Mouse (Mus musculus) cerebellum, postnatal 25 days (tissue): ENCODE results near the gene Fbxo24.

Source experiments
- DNase-seq, 2 experiments: peaks; one replicate each; pipeline ENCODE4 v3.0.0; 2021; ENCODE audit warnings: mixed read lengths in 2 of 2

Fbxo24 gene

GRCm38 (mm10) chr5:137628498-137629305 is at the start of gene Fbxo24, which contains the start of the genes Lrch4 and Gm20605:
Fbxo24 (minus strand) TSS chr5:137629002.
Lrch4 (plus strand) TSS chr5:137629121.
Gm20605 (plus strand) TSS chr5:137629175.
- peak; percentile 97 to 99 for DNase-seq

DNA sequence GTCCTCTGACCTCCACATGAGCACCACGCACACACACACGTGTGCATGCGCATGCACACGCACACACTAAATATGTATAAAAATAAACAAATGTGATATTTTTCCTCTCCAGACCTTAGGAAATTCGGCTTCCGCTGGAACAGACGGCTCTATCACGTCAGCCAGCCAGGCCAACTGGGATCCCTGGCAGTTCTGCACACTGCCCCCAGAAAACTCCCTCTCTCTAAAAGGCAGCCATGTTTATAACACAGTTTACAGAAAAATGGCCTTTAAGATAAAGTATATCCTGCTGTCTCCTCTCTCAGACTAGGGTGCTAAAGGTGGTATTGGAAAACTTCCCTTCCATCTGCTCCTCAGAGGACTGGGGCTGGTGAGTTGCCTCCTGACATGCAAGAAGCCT is 49.1 kb upstream of the Fbxo24 start:
- DNase-seq = no peak

DNA sequence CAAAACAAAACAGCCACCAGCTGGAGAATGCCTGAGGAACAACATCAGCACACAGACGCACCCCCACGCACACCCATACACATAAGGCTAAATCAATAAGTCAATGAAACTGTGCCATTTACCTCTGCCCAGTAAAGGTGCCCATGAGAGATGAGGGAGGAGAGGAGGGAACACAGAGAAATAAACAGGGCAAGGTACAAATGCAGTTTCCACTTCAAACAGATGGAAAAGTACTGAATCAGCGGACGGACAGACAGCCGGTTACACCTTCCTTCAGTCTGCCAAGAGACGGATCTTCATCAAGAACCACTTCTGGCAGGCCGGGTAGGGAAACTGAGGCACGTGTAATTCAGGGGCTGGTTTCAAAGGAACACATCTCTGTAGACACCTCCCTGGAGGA is 46.0 kb upstream of the Fbxo24 start:
- no peak for DNase-seq

DNA sequence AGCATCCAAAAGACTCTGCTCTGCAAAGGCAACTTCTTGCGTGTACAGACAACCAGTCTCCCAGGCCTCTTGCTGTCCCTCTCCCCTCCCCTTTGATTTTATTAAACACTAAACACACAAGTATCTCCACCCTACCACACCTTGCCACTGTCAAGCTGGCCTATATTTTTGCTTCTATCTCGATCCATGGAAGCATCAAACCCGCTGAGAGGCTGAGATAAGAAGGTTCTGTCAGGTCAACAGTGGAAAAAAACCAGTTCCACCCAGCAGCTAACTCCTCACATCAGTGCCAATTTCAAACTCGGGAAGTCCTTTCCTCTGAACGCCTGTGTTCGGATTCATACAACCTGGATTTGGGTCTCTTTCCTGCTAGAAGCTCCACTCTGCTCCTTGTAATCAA is 44.2 kb upstream of the Fbxo24 start:
- no peak for DNase-seq

GRCm38 (mm10) chr5:137672361-137672760 is 43.6 kb upstream of the Fbxo24 start:
- no peak for DNase-seq

- no peak for DNase-seq
Measured at GRCm38 (mm10) chr5:137671443-137672240, 42.8 kb upstream of the Fbxo24 start.

DNA sequence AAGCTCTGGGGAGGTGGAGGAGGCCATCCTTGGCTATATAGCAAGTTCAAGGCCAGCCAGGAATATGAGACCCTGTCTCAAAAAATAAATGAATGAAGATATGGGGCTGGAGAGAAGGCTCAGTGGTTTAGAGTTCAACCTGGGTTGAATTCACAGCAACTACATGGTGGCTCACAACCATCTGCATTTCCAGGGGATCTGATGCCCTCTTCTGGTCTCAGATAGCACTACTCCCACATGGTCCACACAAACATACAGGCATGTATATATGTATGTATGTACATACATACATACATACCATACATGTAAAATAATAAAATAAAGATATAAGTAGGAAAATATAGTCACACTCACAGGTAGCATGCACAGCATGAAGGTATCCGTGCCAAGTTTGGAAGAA is 41.4 kb upstream of the Fbxo24 start:
- no peak for DNase-seq

DNA sequence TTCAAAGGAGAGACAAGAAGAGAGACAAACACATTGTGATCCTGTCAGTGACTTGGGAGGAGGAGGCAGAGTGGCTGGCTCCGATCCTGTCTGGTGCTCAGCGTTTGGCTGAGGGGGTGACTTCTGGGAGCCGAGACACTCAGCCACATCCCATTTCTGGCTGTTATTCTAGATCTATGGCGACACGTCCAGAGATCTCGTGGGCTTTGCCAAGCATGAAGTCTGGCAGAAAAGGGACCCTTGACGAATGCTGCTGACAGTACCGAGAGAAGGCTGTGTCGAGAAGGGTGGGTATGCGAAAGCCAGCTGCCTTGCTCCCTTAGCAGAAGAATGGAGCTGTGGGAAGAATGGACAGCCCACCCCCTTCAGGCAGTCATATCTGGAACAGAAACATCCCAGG is 40.2 kb upstream of the Fbxo24 start:
- DNase-seq = no peak

DNA sequence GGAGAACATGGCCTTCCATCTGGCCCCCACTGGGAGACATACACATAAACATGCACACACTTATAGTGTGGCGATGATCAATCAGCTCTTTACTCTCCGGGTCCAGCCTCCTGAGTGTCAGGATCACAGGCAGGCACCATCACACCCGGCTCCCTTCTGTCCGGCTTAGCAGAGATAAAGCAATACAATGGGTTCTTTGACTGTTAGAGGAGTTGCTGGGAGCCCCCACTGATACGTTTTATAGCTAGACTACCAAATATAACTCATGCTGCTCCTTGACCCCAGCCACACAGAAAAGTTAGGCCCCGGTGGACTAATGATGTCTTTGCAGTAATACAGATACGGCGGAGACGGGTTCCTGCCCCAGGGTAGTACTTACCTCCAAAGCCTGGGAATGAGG is 34.3 kb upstream of the Fbxo24 start:
- DNase-seq = no peak

GRCm38 (mm10) chr5:137660064-137660688 is 31.4 kb upstream of the Fbxo24 start:
- no peak for DNase-seq

GRCm38 (mm10) chr5:137656977-137657376 is 28.2 kb upstream of the Fbxo24 start:
- DNase-seq = peak; percentile 76 to 82

- DNase-seq = no peak
Measured at GRCm38 (mm10) chr5:137654746-137655145, 25.9 kb upstream of the Fbxo24 start.

GRCm38 (mm10) chr5:137653366-137653765 is 24.6 kb upstream of the Fbxo24 start:
- DNase-seq = no peak

DNA sequence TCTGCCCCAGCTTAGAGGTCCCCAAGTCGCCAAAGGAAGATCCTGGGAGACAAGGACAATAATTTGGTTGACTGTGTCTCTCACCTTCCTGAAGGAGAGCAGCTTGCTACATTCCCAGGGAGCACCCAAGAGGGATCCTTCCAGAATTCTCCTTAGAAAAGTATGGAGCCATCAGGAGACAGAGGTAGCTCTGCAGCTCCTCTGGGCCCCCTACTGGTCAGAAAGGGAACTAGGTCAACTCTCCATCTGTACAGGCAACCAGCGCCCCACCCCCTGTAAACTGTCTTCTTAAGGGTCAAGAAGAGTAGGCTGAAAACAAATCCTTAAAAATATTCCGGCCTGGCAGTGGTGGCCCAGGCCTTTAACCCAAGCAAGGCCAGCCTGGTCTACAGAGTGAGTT is 23.7 kb upstream of the Fbxo24 start:
- DNase-seq = peak; percentile 70 to 87

DNA sequence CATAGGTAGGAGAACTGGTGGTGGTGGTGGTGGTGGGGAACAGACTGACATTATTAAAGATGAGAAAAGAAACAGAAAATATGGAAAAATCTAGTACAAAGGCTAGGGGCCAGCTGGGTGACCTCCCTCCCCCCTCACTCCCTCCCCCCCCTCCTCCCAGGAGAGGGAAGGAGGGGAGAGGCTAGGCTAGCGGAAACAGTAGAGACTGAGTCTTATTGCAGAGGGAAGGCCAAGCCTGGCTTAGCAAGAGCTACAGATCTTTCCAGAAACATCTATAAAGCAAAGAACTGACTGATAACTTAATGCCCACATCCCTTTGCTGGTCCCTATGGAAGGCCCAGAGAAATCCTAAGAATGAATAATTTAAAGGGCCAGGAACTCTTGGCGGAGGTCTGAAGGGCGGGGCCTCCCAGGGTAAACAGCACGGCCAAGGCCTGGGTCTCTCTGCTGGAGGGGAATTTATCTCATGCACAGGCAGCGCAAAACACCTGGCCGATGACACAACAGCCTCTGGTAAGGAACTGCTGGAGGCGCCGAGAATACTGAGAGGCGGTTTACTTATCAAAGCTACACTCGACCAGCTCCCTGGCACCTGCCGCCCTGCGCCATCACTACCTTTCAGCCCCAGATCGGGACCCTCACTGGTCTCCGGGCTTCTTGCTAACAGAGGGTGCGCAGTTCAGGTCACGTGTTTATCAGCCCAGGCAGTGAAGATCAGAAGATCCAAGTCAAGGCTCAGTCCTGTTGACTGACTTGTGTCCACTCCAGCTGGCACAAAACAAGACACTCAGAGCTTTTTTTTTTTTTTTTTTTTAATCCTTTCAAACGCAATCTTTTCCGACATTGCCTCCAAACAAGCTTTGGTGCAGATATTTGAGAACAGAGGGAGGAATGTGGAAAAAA is 21.1 kb upstream of the Fbxo24 start:
- peak in 1 of 2 experiments; percentile 15 for DNase-seq

DNA sequence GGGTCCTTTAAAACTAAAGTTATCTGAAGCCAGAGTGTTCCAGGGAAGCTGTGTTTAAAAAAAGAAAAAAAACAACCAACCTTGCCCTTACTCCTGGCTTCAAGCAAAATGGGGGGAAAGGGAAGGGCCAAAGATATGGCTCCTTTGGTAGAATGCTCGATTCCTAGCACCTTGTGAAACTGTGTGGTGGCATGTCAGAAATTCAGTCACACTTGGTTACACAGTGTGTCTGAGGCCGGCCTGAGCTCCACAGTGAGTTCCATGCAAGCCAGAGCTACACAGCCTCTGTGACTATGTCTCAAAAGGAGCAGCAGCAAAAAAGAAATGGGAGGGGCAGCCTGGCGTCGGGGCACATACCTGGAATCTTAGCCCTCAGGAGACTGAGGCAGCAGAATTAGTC is 20.4 kb upstream of the Fbxo24 start:
- DNase-seq = no peak

DNA sequence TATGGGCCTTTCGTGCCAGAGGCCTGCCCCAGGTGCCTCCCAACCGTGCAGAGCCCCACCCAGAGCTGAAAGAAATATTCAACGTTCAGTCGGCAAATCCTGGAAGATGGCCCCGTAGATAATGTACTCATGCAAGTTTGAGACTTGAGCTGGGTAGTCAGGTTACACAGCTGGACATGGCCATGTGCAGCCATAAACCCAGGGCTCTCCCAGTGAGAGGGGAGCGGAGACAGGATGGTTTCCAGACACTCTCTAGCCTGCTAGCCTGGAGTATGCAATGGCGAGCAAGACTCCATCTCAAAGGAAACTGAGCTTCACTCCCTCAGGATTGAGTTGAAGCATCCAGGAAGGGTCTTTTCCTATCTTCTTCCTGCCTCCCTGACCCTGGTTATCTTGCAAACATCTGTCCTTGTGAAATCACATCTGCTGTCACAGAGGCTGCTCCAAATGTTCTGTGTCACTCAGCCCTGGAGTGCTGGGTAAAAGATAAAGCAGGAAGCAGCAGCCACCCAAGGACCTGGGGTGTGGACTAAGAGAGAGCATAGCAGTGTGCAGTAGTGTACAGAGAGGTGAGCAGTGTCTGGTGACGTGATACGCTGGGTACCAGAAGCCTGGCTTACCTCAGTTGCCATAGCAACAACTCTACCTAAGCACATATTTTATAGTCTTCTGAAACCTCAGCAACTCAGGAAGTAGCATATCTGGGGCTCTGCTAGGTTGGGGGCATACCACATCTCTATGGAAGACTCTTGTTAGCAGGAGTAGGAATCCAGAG is 19.2 kb upstream of the Fbxo24 start:
- DNase-seq = no peak

- DNase-seq = no peak
Measured at GRCm38 (mm10) chr5:137645652-137646091, 16.9 kb upstream of the Fbxo24 start, which contains the start of gene Irs3. Irs3 (minus strand) TSS chr5:137645714.

DNA sequence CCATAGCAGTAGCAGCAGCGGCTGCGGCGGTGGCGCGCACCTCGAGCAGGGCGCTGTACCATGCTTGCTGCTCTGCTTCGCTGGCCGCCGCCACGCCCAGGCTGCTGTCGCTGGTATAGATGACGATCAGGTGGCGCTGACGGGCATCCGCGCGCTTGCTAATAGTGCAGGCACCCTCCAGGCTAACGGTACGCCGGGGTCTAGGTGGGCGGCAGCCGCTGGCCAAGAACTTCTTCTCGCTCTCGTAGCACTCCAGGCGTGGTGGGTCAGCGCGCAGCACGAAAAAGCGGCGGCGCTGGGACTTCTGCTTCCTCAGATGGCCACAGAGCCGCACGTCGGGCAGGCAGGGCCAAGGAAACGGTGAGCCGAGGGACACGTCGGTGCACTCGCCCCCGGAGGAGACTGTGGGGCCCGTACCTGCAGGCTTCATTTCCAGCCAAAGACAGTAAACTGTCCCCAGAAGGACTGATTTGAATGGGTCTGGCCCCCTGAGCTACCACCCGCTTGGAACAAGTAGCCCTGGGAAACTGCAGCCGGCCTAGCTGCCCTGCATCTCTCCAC is 16.4 kb upstream of the Fbxo24 start:
- DNase-seq = peak in 1 of 2 experiments; percentile 18

GRCm38 (mm10) chr5:137644484-137644883 is 15.7 kb upstream of the Fbxo24 start:
- peak in 1 of 2 experiments; percentile 8 for DNase-seq

DNA sequence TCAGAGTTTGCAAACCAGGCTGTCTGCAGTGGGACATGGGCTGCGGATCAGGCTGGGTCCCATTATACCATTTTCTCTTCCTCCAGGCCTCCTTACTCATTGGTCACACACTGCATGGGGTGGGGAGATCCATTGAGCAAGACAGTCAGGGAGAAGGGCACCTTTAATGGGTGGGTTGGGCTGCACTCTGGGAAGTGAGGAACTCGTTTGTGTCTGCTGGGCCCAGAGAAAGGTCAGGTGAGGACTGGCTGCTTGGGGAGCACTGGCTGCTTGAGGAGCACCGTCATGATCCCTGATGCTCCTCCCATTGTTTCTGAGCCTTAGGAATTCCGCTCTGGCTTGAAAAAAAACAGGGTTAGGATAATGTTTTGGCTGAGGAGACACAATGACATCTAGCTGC is 14.1 kb upstream of the Fbxo24 start:
- no peak for DNase-seq
